Comparison of ENCODE assay signal across 20 mouse cellular contexts in the genomic region with DNA sequence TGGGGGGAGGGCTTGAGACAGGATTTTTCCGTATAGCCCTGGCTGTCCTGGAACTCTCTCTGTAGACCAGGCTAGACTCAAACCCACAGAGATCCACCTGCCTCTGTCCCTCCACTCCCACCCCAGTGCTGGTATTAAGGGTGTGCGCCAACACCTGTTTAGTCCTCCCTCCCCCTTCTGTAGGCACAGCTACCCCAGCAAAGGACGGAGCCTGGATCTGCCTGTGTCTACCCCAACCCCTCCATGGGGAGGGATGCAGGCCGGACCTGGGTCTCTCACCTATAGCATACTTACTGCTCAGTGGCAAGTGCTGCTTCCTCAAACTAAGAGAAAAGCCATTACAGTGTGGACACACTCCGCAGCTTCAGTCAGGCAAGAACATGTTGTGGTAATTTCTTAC. TPM values are rescaled to one million over a fixed set of nuclear protein-coding genes. Genes with fewer than 3 reads are reported as not detected.
"Had no signal": no experiment of that assay in that cellular context is flagged by ENCODE, and none has a peak within 500 bp of the region (broad histone marks: within the 10 kb centered on the region; RNA-seq: fewer than 3 reads in every experiment).

No protein-coding gene starts in this region.

- H3K4me2 ChIP-seq: liver, embryonic 15.5 days; lung, embryonic 15.5 days; midbrain, embryonic 13.5 days; neural tube, embryonic 12.5 days; neural tube, embryonic 15.5 days had no signal

- H3K36me3 ChIP-seq: liver, embryonic 15.5 days; lung, embryonic 15.5 days; midbrain, embryonic 10.5 days; midbrain, embryonic 13.5 days; neural tube, embryonic 12.5 days; neural tube, embryonic 15.5 days had no signal

- DNase-seq: kidney, adult 2 months; layer of hippocampus, postnatal 36 days; lung, adult 18-20 months; lung, postnatal 10 days; lung, postnatal 36 days; right cerebral cortex, adult 18-20 months; right cerebral cortex, postnatal 14 days; right cerebral cortex, postnatal 4 days; thymus, adult 2 months; thymus, postnatal 14 days; thymus, postnatal 4 days had no signal

- H3K27me3 ChIP-seq: liver, embryonic 15.5 days; lung, embryonic 15.5 days; neural tube, embryonic 12.5 days; neural tube, embryonic 15.5 days had no signal

- H3K4me3 ChIP-seq: left cerebral cortex, adult 2 months; liver, embryonic 15.5 days; lung, embryonic 15.5 days; midbrain, embryonic 10.5 days; midbrain, embryonic 13.5 days; neural tube, embryonic 12.5 days; neural tube, embryonic 15.5 days had no signal

- ATAC-seq: midbrain, embryonic 16.5 days had no signal

- H3K9me3 ChIP-seq: liver, embryonic 15.5 days; lung, embryonic 15.5 days; midbrain, embryonic 10.5 days; midbrain, embryonic 13.5 days; neural tube, embryonic 12.5 days; neural tube, embryonic 15.5 days had no signal

- H3K4me1 ChIP-seq: neural tube, embryonic 12.5 days had no signal

RNA-seq across cellular contexts. Expression of gene Wnk2, which starts 32.5 kb away (rescaled TPM):
- total RNA-seq: monocyte, adult 5-6 weeks had no signal
